Mouse (Mus musculus) liver, embryonic 13.5 days (tissue): ENCODE results near the gene Dglucy. TPM values are rescaled to one million over a fixed set of nuclear protein-coding genes. Genes with fewer than 3 reads are reported as not detected.

ENCODE experiments used
- ATAC-seq: fragments of 200-750 bp; cut with Nextera tagmentation; 2 replicates; pipeline ENCODE4 v1.8.0; 2017; ENCODE audit warnings: low read depth, mild to moderate bottlenecking, moderate number of reproducible peaks, moderate library complexity
- DNase-seq: peaks from one replicate; pipeline ENCODE4 v3.0.0; 2022
- H3K27ac ChIP-seq: fragments of 300-500 bp; sonication (generic); 2 replicates; pipeline ENCODE4 v1.5.1; 2015; ENCODE audit warnings: moderate library complexity, mild to moderate bottlenecking, inconsistent platforms
- H3K27me3 ChIP-seq: fragments of 300-500 bp; sonication (generic); 2 replicates; pipeline ENCODE4 v1.6.1; 2015; ENCODE audit warnings: mild to moderate bottlenecking, inconsistent platforms
- H3K36me3 ChIP-seq: fragments of 300-500 bp; sonication (generic); 2 replicates; pipeline ENCODE4 v1.6.1; 2015; ENCODE audit warnings: mild to moderate bottlenecking, inconsistent platforms
- H3K4me1 ChIP-seq: fragments of 300-500 bp; sonication (generic); replicated peaks from 2 replicates; pipeline ENCODE4 v1.6.1; 2015; ENCODE audit warnings: inconsistent platforms
- H3K4me2 ChIP-seq: fragments of 300-500 bp; sonication (generic); 2 replicates; pipeline ENCODE4 v1.6.1; 2015; ENCODE audit warnings: inconsistent platforms, mild to moderate bottlenecking, moderate library complexity
- H3K4me3 ChIP-seq: fragments of 300-500 bp; sonication (generic); replicated peaks from 2 replicates; pipeline ENCODE4 v1.5.1; 2015; ENCODE audit warnings: mild to moderate bottlenecking, inconsistent platforms
- H3K9ac ChIP-seq: fragments of 300-500 bp; sonication (generic); 2 replicates; pipeline ENCODE4 v1.6.1; 2015; ENCODE audit warnings: mild to moderate bottlenecking, inconsistent platforms
- H3K9me3 ChIP-seq: fragments of 300-500 bp; sonication (generic); replicated peaks from 2 replicates; pipeline ENCODE4 v1.6.1; 2016; ENCODE audit warnings: inconsistent platforms
- WGBS: fragments of 180-500 bp; shearing (Covaris S2); methylation state at CpG from one replicate; pipeline ENCODE4 v1.1.7; 2015; ENCODE audit not compliant: insufficient replicate concordance; 5-methylcytosine and 5-hydroxymethylcytosine counted together
- polyA plus RNA-seq: library from polyadenylated mRNA; unstranded; fragments of >200 nt; fragmentation: Nextera tagmentation; extraction: Ambion mirVana; gene quantifications from 2 replicates; pipeline ENCODE4 v1.2.1, GENCODE M21; 2015

Dglucy gene
- polyA plus RNA-seq, 1 experiment from 2014 or later: 0.93 TPM

GRCm38 (mm10) chr12:100908298-100909034 is 129.6 kb downstream of the Dglucy start:
- Histone ChIP-seq H3K27me3 (peaks cover 37% of the 10 kb centered on the region), H3K4me3 (peak overlapping the region; percentile 35; the same call in 1 of the 2 replicates), H3K9me3 (no peaks in the 10 kb centered on the region), H3K4me1 (peaks cover 6% of the 10 kb centered on the region; the same call in 1 of the 2 replicates), H3K27ac (no peak overlapping the region), H3K36me3 (peaks cover 15% of the 10 kb centered on the region), H3K9ac (no peak overlapping the region), H3K4me2 (peak overlapping the region; percentile 55)
- no peak for DNase-seq
- 19% methylated on average over 10 of the region's 10 CpGs for WGBS
- ATAC-seq: no peak

- 65% methylated on average over 6 of the region's 6 CpGs for WGBS
These were observed 130.9 kb downstream of the Dglucy start for GRCm38 (mm10) chr12:100909765-100910164.

GRCm38 (mm10) chr12:100910731-100911130 is 131.9 kb downstream of the Dglucy start:
- WGBS: 81% methylated on average over 12 of the region's 12 CpGs
- Histone ChIP-seq H3K36me3 (peaks cover 37% of the 10 kb centered on the region), H3K27ac (no peak overlapping the region), H3K9ac (no peak overlapping the region), H3K9me3 (no peaks in the 10 kb centered on the region), H3K4me2 (no peak overlapping the region), H3K4me3 (no peak overlapping the region), H3K27me3 (peaks cover 33% of the 10 kb centered on the region), H3K4me1 (peaks cover 6% of the 10 kb centered on the region; the same call in 1 of the 2 replicates)
- ATAC-seq (0 out of 2 replicates have a peak, but pooled peaks have one; percentile 12), DNase-seq (no peak)

More at GRCm38 (mm10) chr12:100909765-100910164, 130.9 kb downstream of the Dglucy start:
- no peak overlapping the region for H3K4me3 ChIP-seq
- H3K9me3 ChIP-seq: no peaks in the 10 kb centered on the region
- no peak overlapping the region for H3K9ac ChIP-seq
- no peak for ATAC-seq
- peaks cover 6% of the 10 kb centered on the region; the same call in 1 of the 2 replicates for H3K4me1 ChIP-seq
- no peak for DNase-seq
- no peak overlapping the region for H3K27ac ChIP-seq
- peaks cover 28% of the 10 kb centered on the region for H3K36me3 ChIP-seq
- peaks cover 33% of the 10 kb centered on the region for H3K27me3 ChIP-seq
- H3K4me2 ChIP-seq: no peak overlapping the region

- Histone ChIP-seq H3K27ac (no peak overlapping the region), H3K9ac (no peak overlapping the region), H3K4me2 (no peak overlapping the region), H3K27me3 (no peaks in the 10 kb centered on the region), H3K9me3 (no peaks in the 10 kb centered on the region), H3K36me3 (peaks cover 87% of the 10 kb centered on the region), H3K4me3 (no peak overlapping the region), H3K4me1 (no peaks in the 10 kb centered on the region)
- ATAC-seq (no peak), DNase-seq (no peak)
- 71% methylated on average over 15 of the region's 15 CpGs for WGBS
These were observed 145.9 kb downstream of the Dglucy start for GRCm38 (mm10) chr12:100924646-100925339.

DNA sequence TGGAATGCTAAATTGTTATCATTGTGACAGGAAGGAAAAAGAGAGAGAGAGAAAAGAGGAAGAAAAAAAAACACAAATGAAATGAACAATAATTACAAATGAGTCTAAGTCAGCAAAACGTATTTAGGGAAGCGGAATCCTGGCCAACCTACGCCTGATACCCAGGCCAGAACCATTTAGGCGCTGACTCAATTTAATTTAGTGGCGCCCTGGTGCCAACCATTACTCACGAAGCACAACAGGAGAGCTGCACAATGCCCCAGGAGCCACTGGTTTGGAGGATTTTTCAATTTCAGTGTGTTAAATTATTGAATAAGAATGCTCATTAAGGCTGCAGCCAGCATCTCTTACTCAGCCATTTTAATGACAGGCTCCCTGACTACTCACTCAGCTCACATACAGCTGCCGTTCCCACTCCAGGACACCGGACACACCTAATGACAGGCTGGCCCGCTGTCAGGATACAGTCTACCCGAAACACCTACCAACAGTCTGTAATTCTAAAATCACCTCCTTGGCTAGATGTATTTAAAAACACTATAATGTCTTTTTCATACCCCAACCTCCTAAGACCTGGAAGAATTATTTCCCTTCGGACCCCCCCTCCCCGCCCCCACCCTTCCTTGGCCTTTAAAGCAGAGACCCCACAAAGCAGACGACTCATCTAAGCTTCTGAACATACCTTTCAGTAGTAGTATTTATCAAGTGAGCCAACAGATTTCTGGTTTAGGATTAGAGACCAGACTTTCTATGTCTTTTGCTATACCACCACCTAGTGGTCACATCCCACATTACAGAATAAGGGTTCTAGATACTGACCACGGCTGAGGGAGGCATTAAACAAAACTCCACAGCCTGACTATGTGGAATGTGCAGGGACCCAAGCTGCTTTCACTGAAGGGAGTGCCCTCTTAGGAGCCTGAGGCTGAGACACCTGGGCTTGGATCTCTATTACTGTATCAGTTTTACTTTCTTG is 147.1 kb downstream of the Dglucy start:
- H3K4me2 ChIP-seq: no peak overlapping the region
- H3K4me3 ChIP-seq: no peak overlapping the region
- no peaks in the 10 kb centered on the region for H3K27me3 ChIP-seq
- DNase-seq: peak; percentile 36
- no peaks in the 10 kb centered on the region for H3K4me1 ChIP-seq
- H3K36me3 ChIP-seq: peaks cover 89% of the 10 kb centered on the region
- 72% methylated on average over 14 of the region's 14 CpGs for WGBS
- no peak overlapping the region for H3K9ac ChIP-seq
- no peaks in the 10 kb centered on the region for H3K9me3 ChIP-seq
- no peak overlapping the region for H3K27ac ChIP-seq
- ATAC-seq: no peak

DNA sequence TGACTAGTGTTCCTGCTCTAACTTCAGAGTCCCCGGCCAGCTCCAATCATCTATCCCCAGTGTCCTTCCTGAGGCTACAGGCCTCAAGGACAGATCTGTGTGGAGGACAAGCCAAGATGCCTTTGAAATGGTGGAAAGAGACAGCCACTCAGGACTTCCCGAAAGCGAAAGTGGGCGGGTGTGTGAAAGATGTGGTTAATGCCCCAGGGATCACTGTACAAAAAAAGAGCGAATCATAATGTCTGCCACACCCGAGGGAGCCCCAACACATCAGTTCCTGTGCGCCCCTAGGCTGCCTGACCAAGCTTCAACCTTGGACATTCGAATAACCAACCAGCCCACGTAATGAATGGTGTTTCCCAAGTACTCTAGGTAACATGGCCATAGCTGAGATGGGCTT is 149.4 kb downstream of the Dglucy start:
- H3K27ac ChIP-seq: no peak overlapping the region
- no peaks in the 10 kb centered on the region for H3K27me3 ChIP-seq
- peaks cover 87% of the 10 kb centered on the region for H3K36me3 ChIP-seq
- H3K4me3 ChIP-seq: no peak overlapping the region
- no peaks in the 10 kb centered on the region for H3K4me1 ChIP-seq
- no peak overlapping the region for H3K4me2 ChIP-seq
- no peaks in the 10 kb centered on the region for H3K9me3 ChIP-seq
- DNase-seq: no peak
- no peak for ATAC-seq
- H3K9ac ChIP-seq: no peak overlapping the region
- WGBS: 85% methylated on average over 9 of the region's 9 CpGs

- WGBS: 90% methylated on average over 14 of the region's 14 CpGs
- Histone ChIP-seq H3K27ac (no peak overlapping the region), H3K9me3 (no peaks in the 10 kb centered on the region), H3K4me2 (no peak overlapping the region), H3K27me3 (no peaks in the 10 kb centered on the region), H3K36me3 (peaks cover 87% of the 10 kb centered on the region), H3K9ac (no peak overlapping the region), H3K4me3 (no peak overlapping the region), H3K4me1 (no peaks in the 10 kb centered on the region)
- DNase-seq (no peak), ATAC-seq (no peak)
These were observed 152.8 kb downstream of the Dglucy start for GRCm38 (mm10) chr12:100931653-100932052.

DNA sequence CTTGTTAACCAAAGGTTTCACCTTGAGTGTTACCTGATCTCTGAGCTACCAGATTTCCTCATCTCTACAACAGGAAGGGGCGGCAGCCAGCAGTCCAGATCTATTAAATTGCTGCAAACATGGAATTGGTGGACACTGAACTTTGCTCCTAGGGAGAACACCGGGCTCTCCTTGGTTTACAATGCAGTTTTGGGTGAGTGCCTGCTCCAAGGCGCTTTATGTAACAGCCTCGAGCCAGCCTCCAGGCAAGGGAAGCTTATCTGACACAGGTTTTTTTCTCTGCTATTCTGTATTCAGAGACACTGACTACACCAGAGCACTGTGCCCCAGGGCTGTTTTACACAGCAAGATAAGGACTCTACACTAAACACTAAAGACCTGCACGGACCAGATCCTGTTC is 155.9 kb downstream of the Dglucy start:
- no peak overlapping the region for H3K4me3 ChIP-seq
- no peaks in the 10 kb centered on the region for H3K4me1 ChIP-seq
- H3K9me3 ChIP-seq: no peaks in the 10 kb centered on the region
- DNase-seq (no peak), ATAC-seq (no peak)
- peaks cover 88% of the 10 kb centered on the region for H3K36me3 ChIP-seq
- 77% methylated on average over 5 of the region's 5 CpGs for WGBS
- H3K4me2 ChIP-seq: no peak overlapping the region
- H3K27ac ChIP-seq: no peak overlapping the region
- H3K9ac ChIP-seq: no peak overlapping the region
- no peaks in the 10 kb centered on the region for H3K27me3 ChIP-seq

DNA sequence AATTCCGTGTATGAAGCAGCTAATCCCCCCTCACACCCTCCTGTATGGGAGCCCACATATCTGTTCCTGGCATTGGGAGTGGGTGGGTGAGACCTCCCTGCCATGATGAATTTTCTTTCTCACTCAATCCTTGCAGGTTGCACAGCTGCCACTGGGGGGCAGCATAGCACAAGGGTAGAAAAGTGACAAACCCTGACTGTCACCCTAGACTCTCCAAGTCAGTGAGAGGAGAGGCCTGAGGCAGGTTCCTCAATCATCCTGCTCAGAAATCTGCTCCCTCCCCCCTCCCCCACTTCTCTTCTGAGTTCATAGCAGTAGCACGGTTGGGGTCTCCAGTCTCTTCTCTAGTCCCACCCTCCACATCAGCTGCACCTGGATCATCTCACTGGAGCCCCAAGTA is 157.3 kb downstream of the Dglucy start:
- ATAC-seq (peak; percentile 63), DNase-seq (peak; percentile 58)
- H3K36me3 ChIP-seq: peaks cover 88% of the 10 kb centered on the region
- H3K4me3 ChIP-seq: no peak overlapping the region
- H3K27ac ChIP-seq: no peak overlapping the region
- no peaks in the 10 kb centered on the region for H3K27me3 ChIP-seq
- no peaks in the 10 kb centered on the region for H3K4me1 ChIP-seq
- 16% methylated on average over 2 of the region's 2 CpGs for WGBS
- no peaks in the 10 kb centered on the region for H3K9me3 ChIP-seq
- no peak overlapping the region for H3K9ac ChIP-seq
- no peak overlapping the region for H3K4me2 ChIP-seq

DNA sequence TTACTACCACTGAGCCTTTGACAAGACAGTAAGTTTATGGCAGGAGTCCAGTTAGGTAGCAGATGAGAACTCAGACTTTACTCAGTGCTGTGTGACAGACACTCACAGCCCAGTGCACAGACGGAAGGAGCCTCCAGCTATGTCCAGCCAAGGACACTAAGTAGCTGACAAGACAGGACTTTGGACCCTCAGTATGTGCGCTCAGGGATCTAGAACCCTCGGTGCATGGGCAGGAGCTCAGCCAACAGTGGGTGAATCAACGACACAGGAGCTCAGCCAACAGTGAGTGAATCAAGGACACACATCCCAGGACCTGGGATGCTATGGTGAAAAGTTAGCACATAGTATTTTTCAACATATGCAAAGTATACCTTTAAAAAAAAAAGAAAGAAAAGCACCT is 157.9 kb downstream of the Dglucy start:
- 82% methylated on average over 4 of the region's 4 CpGs for WGBS
- no peaks in the 10 kb centered on the region for H3K27me3 ChIP-seq
- no peak overlapping the region for H3K4me2 ChIP-seq
- peaks cover 88% of the 10 kb centered on the region for H3K36me3 ChIP-seq
- no peaks in the 10 kb centered on the region for H3K9me3 ChIP-seq
- DNase-seq (no peak), ATAC-seq (no peak)
- no peaks in the 10 kb centered on the region for H3K4me1 ChIP-seq
- H3K4me3 ChIP-seq: no peak overlapping the region
- H3K9ac ChIP-seq: no peak overlapping the region
- no peak overlapping the region for H3K27ac ChIP-seq
